Mouse (Mus musculus) adrenal gland, postnatal 10 days (tissue): ENCODE data around the gene Neb. TPM values are rescaled to one million over a fixed set of nuclear protein-coding genes. Genes with fewer than 3 reads are reported as not detected.

ENCODE experiments used
- DNase-seq: peaks from one replicate; pipeline ENCODE4 v3.0.0; 2021; ENCODE audit warnings: mixed read lengths
- total RNA-seq, 2 experiments: library from RNA; stranded (reverse); gene quantifications; 2 replicates each; pipeline ENCODE4 v1.2.3; 2021

The Neb gene
- total RNA-seq, 2 experiments from 2014 or later, result 56.2 to 237 TPM

DNA sequence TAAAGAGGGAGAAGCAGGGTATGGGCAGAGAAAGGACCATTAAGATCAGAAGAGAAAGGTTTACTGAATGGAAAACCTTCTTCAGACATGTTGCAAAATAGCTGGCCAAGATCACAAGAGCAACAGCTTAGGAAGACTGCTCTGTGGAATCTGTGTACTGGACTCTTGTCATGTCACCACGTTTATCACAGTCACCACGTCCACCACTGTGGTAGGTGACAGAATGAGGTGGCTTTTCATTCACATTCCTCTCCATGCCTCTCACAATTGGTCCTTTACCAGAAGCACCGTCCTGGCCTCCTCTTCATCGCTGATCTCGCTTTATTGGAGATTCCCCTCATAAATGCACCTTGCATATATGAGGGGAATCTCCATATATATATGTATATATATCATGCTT, 71.6 kb downstream of the Neb start:
- DNase-seq, result no peak

- no peak for DNase-seq
These were observed 73.7 kb downstream of the Neb start for GRCm38 (mm10) chr2:52304554-52304953.

DNA sequence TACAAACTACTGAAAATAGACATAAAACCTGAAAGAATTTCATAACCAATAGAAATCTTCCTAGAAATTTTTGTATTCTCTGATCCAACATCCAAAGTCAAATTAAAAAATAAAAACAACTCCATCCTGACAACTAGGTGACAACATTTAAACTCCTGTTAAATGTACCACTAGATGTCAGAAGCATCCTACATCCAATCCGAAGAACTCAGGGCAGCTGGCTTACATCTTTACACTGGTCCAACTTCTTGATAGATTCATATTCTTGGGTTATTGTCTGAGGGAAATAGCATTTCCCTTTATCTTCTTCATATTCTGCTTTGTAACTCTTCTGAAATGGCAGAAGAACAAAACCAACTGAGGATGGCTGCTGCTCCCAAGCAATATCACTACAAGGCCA, 74.9 kb downstream of the Neb start:
- no peak for DNase-seq

DNA sequence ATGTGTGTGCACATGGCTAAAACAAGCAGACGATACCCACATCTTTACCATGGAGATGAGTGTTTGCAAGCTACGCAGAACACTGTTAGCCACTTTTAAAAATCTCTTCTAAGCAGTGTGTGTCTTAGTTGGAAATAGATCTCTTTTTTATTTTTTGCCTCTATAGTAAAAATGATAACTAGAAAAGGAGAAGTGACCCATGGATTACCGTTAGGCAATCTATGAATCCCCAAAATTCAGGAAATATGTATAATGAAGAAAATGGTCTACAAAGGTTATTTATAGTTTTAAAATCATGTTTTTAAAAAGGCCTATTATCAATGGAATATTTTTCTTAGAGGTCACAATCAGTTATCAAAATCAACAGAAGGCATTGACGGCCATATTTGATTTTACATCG, 80.3 kb downstream of the Neb start:
- DNase-seq, result no peak

DNA sequence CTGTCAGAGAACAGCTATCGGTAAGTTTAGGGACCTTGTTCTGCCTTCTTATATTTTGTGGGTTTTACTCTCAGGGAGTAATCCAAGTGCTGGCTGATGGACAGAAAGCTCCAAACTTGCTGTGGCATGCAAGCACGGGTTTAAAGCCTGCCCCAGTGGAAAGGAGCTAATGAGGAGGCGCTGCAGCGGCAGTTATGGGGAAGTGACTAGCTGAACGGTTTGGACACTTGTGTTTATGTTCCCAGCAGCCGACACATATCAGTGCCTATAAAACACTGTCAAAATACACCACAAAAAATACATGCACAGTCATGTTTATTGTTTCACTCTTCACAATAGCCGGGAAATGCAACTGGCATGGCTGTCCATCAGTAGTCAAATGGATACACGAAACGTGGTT, 81.5 kb downstream of the Neb start:
- DNase-seq, result no peak

DNA sequence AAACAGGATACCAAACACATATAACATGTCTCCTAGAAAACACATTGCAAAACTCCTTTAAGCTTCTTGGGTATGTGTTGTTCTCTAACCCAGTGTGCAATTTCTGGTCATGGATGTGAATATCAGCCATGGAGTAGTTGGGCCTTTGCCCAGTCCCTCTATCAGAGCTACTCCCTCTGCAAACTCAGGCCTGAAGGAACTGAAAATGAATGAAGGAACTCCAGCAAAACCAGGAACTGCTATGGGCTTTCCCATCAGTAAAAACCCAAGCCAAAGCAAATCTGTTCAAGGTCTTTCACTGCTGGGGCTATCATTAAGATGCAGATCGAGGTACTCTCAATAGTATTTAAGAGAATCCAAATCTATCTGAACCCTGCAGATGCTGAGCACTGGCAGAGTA, 90.8 kb downstream of the Neb start:
- no peak for DNase-seq

DNA sequence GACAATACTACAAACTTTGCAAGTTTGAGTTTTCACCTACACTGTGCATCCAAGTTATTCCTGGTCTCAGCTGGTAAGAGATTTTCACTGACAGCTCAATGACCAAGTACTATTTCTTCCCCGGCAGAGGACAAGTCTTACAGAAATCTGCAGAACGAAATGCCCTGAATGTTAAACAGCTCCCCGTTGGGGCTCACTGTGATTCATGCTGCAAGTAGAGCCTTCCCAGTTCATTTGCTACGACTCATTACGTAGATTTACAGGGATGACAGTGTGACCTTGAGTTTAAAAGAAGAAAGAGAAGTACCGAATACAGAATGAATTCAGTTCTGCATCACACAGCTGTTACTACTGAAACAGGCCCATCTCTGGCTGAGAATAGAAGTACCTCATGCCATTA, 91.9 kb downstream of the Neb start:
- peak; percentile 15 for DNase-seq

- no peak for DNase-seq
These were observed 106.1 kb downstream of the Neb start for GRCm38 (mm10) chr2:52272146-52272545.

GRCm38 (mm10) chr2:52270911-52271310, 107.4 kb downstream of the Neb start:
- peak; percentile 7 for DNase-seq

DNA sequence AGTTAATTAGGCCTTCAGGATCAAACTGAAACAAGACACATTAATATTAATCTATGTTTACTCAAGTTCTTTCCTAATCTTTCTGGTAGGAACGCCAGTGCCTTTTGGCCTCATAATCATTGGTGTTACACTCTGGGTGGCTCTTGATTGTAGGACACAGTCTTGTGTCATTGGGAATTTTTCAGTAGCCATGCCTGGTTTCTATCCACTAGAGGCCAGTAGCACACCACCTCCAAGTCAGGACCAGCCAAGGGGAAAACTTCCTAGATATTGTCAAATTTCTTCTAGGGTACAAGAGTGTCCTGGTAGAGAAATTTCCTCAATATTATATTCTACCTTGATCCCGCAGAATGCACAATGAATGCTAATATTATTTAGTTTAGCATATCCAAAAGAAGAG, 116.1 kb downstream of the Neb start:
- peak; percentile 49 for DNase-seq

GRCm38 (mm10) chr2:52252037-52252436, 126.2 kb downstream of the Neb start:
- DNase-seq, result no peak

DNA sequence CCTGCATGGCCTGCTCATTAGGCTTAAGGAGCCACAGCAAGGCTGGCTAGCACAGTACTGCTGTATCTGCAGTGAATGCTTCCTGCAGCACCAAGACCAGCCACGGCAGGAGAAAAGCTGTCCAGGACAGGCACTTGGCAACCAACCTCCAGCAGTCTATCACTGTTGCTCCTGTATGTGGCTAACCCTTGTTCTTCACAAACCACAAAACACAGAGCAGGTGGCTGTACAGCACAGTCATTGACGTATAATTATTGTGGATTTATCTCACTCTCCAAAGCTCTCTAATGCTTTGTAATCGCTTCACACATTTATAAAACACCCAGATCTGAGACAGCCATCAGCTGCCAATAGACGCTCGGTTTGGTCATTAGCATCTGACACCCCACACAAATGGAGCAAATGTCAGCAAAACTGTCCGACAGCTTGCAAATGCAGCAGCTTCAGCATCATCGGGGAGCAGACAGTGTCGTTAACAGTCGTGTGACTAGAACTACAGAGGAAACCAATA, 129.9 kb downstream of the Neb start:
- no peak for DNase-seq

- no peak for DNase-seq
These were observed 133.2 kb downstream of the Neb start for GRCm38 (mm10) chr2:52245091-52245490.

DNA sequence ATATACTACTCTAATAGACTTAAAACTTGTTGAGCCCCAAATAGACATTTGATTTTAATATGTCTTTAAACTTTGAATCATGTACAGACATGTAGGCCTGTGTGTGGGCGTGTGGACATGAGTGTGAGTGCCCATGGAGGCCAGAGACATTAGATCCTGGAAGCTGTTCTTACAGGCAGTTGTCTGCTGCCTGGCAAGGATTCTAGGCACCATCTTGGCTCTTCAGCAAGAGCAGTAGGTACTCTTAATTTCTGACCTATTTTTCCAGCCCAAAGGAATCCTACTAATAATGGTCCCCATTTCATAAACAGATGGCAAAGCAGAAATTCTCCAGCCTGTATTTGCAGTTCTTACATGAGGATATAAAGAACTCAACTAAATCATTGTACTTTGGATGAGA, 135.6 kb downstream of the Neb start:
- DNase-seq, result no peak

- DNase-seq, result no peak
These were observed 140.4 kb downstream of the Neb start for GRCm38 (mm10) chr2:52237892-52238291.

DNA sequence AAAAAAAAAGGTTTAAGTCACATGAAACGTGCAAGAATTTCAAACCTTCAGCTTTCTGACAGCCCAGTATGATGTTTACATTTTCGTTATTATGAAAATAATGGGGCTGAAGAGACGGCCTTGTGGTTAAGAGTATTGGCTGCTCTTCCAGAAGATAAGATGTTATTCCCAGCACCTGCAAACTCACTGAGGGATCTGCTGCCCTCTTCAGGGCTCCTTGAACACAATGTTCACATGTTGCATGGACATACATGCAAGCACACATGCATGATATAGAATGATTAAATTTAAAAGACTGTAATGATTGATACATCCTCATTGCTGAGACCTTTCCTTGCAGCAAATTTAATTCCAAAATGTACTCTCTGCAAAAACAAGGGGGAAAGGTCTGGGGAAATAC, 150.7 kb downstream of the Neb start:
- DNase-seq, result no peak

- no peak for DNase-seq
These were observed 153.9 kb downstream of the Neb start for GRCm38 (mm10) chr2:52224366-52224765.

GRCm38 (mm10) chr2:52220074-52220473, 158.2 kb downstream of the Neb start:
- peak; percentile 26 for DNase-seq

DNA sequence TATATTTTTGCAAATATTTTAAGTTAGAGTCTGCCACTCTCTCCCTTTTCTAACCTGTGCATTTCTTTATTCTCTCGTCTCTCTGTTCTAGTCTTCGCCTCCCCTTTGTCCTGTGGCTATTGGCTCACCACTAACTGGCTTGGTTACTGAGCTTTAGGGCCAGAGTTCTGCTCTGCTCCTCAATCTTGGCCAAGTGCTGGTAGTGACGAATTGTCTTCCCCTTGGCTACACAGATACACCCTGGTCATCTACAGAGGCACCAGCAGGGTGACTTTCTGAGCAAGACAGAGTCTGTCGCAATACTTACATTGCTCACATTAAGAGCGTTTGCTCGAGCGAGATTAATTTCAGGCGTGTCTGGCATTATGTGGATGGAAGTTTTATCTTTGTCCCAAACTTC, 162.3 kb downstream of the Neb start:
- DNase-seq, result no peak

DNA sequence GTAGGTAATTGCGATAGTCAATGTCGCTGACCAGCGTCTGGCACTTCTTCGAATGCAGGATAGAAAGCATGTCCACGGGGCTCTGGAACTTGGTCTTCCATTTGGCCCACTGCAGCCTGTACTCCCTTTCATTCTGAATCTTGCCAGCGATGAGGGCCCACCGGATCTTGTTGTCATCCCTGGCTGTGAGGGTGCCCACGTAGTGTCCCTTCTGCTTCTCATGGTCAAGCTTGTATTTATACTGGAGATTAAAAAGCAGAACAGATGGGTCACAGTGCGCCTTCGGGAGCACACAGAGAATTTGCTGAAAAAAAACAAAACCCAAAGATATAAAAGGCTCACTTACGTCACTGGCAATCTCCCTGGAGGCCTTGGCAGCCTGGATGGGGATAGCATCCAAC, 165.7 kb downstream of the Neb start:
- DNase-seq, result no peak

DNA sequence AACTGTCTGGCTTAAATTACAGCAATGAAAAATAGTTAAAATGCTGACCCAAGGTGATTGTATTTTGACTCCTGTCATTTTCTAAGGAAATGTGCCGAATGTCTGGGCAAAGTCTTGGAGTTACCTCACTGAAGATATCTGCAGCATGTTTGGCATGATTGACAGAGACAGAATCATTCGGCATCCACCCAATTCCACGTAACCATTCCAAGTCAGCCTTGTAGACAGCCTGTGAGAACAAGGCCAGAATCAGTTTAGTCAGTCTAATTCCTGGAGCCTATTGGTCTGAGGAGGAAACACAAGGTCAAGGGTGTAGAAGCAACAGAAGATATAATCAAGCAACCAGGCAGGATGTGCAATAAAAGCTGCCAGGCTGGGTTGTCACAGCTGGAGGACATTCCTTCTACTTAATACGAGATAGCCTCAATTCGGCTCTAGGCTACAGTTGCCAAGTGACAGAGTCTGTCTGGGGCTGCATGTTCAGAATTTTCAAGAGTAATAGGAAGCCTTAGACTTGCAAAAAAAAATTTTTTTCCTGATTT, 166.8 kb downstream of the Neb start:
- DNase-seq, result peak; percentile 14

- DNase-seq, result no peak
These were observed 167.6 kb downstream of the Neb start for GRCm38 (mm10) chr2:52210685-52211084.

DNA sequence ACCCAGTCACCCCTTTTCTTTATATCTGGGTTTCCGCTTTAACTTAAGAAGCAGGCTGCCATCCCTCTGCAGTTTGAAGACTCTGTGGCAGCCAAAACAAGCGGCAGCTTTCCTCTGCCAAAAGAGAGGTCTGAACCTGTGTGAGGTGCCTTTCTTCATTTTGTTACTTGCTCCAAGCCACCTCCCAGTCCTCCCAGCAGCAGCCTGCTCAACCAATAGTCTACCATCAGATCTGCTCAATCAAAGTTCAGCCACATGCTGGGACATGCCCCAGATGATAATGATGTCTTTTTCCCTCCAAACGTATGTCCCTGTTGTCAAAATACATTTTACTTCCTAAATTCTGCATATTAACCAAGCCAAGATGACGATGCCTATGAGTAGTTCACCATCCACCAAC, 173.3 kb downstream of the Neb start:
- DNase-seq, result no peak

DNA sequence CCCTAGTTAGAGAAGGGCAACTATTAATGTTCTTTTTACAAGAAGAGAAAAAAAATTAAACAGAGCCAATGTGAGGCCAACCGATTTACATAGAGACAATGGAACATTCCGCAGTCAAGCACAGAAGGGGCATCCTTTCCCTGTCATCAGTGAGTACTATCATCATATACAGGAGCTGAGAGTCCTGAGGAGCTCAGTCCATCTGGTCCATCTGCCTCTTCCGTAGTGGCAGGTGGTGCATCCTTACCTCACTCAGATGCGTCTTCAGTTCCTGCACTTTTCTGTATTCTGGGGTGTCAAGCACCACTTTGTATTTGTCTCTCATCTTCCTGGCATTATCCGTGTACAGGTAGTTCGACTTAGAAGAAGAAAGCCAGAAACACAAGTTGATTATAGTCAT, 184.6 kb downstream of the Neb start:
- DNase-seq, result no peak

GRCm38 (mm10) chr2:52179678-52180077, 198.6 kb downstream of the Neb start:
- DNase-seq, result no peak
